Mouse (Mus musculus) hindbrain, embryonic 12.5 days (tissue): ENCODE data around the gene A930033H14Rik. TPM values are rescaled to one million over a fixed set of nuclear protein-coding genes. Genes with fewer than 3 reads are reported as not detected.

ENCODE experiments used
- ATAC-seq: fragments of 200-750 bp; cut with Nextera tagmentation; 2 replicates; pipeline ENCODE4 v1.8.0; 2017; ENCODE audit warnings: moderate TSS enrichment; ENCODE audit not compliant: low FRiP score
- H3K27ac ChIP-seq: fragments of 300-500 bp; sonication (generic); 2 replicates; pipeline ENCODE4 v1.5.1; 2016; ENCODE audit warnings: mild to moderate bottlenecking
- H3K27me3 ChIP-seq: fragments of 300-500 bp; sonication (generic); 2 replicates; pipeline ENCODE4 v1.6.1; 2016; ENCODE audit warnings: mild to moderate bottlenecking
- H3K36me3 ChIP-seq: fragments of 300-500 bp; sonication (generic); 2 replicates; pipeline ENCODE4 v1.6.1; 2016; ENCODE audit warnings: mild to moderate bottlenecking
- H3K4me1 ChIP-seq: fragments of 300-500 bp; sonication (generic); 2 replicates; pipeline ENCODE4 v1.6.1; 2016
- H3K4me2 ChIP-seq: fragments of 300-500 bp; sonication (generic); replicated peaks from 2 replicates; pipeline ENCODE4 v1.6.1; 2016; ENCODE audit warnings: mild to moderate bottlenecking
- H3K4me3 ChIP-seq: fragments of 300-500 bp; sonication (generic); 2 replicates; pipeline ENCODE4 v1.5.1; 2016; ENCODE audit warnings: mild to moderate bottlenecking
- H3K9ac ChIP-seq: fragments of 300-500 bp; sonication (generic); 2 replicates; pipeline ENCODE4 v1.6.1; 2016; ENCODE audit warnings: mild to moderate bottlenecking, moderate library complexity
- H3K9me3 ChIP-seq: fragments of 300-500 bp; sonication (generic); replicated peaks from 2 replicates; pipeline ENCODE4 v1.6.1; 2016; ENCODE audit warnings: mild to moderate bottlenecking
- WGBS: fragments of 180-500 bp; shearing (Covaris S2); methylation state at CpG from one replicate; pipeline ENCODE4 v1.1.7; 2016; 5-methylcytosine and 5-hydroxymethylcytosine counted together
- polyA plus RNA-seq: library from polyadenylated mRNA; unstranded; fragments of >200 nt; fragmentation: Nextera tagmentation; extraction: Ambion mirVana; gene quantifications from 2 replicates; pipeline ENCODE4 v1.2.1, GENCODE M21; 2016

The A930033H14Rik gene
- polyA plus RNA-seq, 1 experiment from 2014 or later, result 1.9 TPM

GRCm38 (mm10) chr10:69160877-69161276 is 52.0 kb downstream of the A930033H14Rik start:
- Histone ChIP-seq H3K9me3 (no peaks in the 10 kb centered on the region), H3K27ac (no peak overlapping the region), H3K4me1 (no peaks in the 10 kb centered on the region), H3K9ac (no peak overlapping the region), H3K4me2 (no peak overlapping the region), H3K36me3 (no peaks in the 10 kb centered on the region), H3K4me3 (no peak overlapping the region), H3K27me3 (no peaks in the 10 kb centered on the region)
- 91% methylated on average over 2 of the region's 2 CpGs for whole genome bisulfite sequencing
- ATAC-seq, result no peak

Other genes with a start within 250 kb of the A930033H14Rik start
- gene Rhobtb1, start 61.7 kb downstream of the A930033H14Rik start, polyA plus RNA-seq, result 23.2 and 23.5 TPM in 2 replicates
- 210 and 220 TPM in 2 replicates for gene Cdk1, start 139.8 kb upstream of the A930033H14Rik start, polyA plus RNA-seq
- gene Ank3, start 185.7 kb upstream of the A930033H14Rik start, polyA plus RNA-seq, result 91.0 and 110 TPM in 2 replicates